Mouse (Mus musculus): ENCODE data around the gene C3. TPM values are rescaled to one million over a fixed set of nuclear protein-coding genes. Genes with fewer than 3 reads are reported as not detected.

The C3 gene
- total and polyA plus RNA-seq, 3 experiments: 91.5 to 119 (median 91.6) TPM

- no peak overlapping the region for H3K9ac ChIP-seq (ENCODE audit: low read depth, low read length)
- whole genome bisulfite sequencing: 39% methylated on average over 7 of the region's 7 CpGs
- H3K79me2 ChIP-seq (replicated peaks; ENCODE audit: control insufficient read depth, insufficient read depth, low read length): no peaks in the 10 kb centered on the region
- TF ChIP-seq CTCF (IDR thresholded peaks at IDR 0.05): no peak
- TF ChIP-seq POLR2A (IDR thresholded peaks at IDR 0.05; ENCODE audit: insufficient read depth, low read depth, low read length): no peak
- no peak for TF ChIP-seq EP300 (IDR thresholded peaks at IDR 0.05; ENCODE audit: insufficient read depth, low read depth, low read length)
- H3K4me1 ChIP-seq (ENCODE audit: control insufficient read depth, insufficient read depth, low read length): peaks cover 2% of the 10 kb centered on the region; the same call in 1 of the 2 replicates
- H3K4me3 ChIP-seq: no peak overlapping the region
- H3K36me3 ChIP-seq (ENCODE audit: control insufficient read depth, insufficient read depth, low read length): no peaks in the 10 kb centered on the region
- intact Hi-C loops (cut with DNase I): loop anchor here (1.0 kb wide), 1 partner anchor 22 kb away; no protein-coding TSS in a partner anchor
- H3K27ac ChIP-seq: no peak overlapping the region; the same call in 1 of the 2 replicates
- no peak for DNase-seq
- no peaks in the 10 kb centered on the region for H3K27me3 ChIP-seq (ENCODE audit: control insufficient read depth, insufficient read depth, low read length)
Measured at GRCm38 (mm10) chr17:57273846-57274245, 45.9 kb upstream of the C3 start.

- no peak overlapping the region for H3K9ac ChIP-seq (ENCODE audit: low read depth, low read length)
- H3K36me3 ChIP-seq (ENCODE audit: control insufficient read depth, insufficient read depth, low read length): no peaks in the 10 kb centered on the region
- no peaks in the 10 kb centered on the region for H3K79me2 ChIP-seq (replicated peaks; ENCODE audit: control insufficient read depth, insufficient read depth, low read length)
- WGBS: 61% methylated on average over 9 of the region's 9 CpGs
- no peak for DNase-seq
- peaks cover 2% of the 10 kb centered on the region for H3K4me1 ChIP-seq (ENCODE audit: control insufficient read depth, insufficient read depth, low read length)
- no peak overlapping the region for H3K4me3 ChIP-seq
- H3K27me3 ChIP-seq (ENCODE audit: control insufficient read depth, insufficient read depth, low read length): no peaks in the 10 kb centered on the region
- intact Hi-C loops (cut with DNase I): no loop called here
- no peak overlapping the region for H3K27ac ChIP-seq
- TF ChIP-seq EP300 (IDR thresholded peaks at IDR 0.05; ENCODE audit: insufficient read depth, low read depth, low read length) (no peak), POLR2A (IDR thresholded peaks at IDR 0.05; ENCODE audit: insufficient read depth, low read depth, low read length) (no peak), CTCF (IDR thresholded peaks at IDR 0.05) (no peak)
Measured at GRCm38 (mm10) chr17:57271301-57271700, 43.4 kb upstream of the C3 start.

- Histone ChIP-seq H3K79me2 (replicated peaks; ENCODE audit: control insufficient read depth, insufficient read depth, low read length) (no peaks in the 10 kb centered on the region), H3K27ac (no peak overlapping the region), H3K4me3 (no peak overlapping the region), H3K27me3 (ENCODE audit: control insufficient read depth, insufficient read depth, low read length) (no peaks in the 10 kb centered on the region), H3K4me1 (ENCODE audit: control insufficient read depth, insufficient read depth, low read length) (no peaks in the 10 kb centered on the region; the same call in 1 of the 2 replicates), H3K9ac (ENCODE audit: low read depth, low read length) (no peak overlapping the region), H3K36me3 (ENCODE audit: control insufficient read depth, insufficient read depth, low read length) (no peaks in the 10 kb centered on the region)
- intact Hi-C loops (cut with DNase I): no loop called here
- peak; percentile 63 to 64 for DNase-seq
- 70% methylated on average over 6 of the region's 6 CpGs for WGBS
- no peak for TF ChIP-seq CTCF (IDR thresholded peaks at IDR 0.05)
- TF ChIP-seq EP300 (IDR thresholded peaks at IDR 0.05; ENCODE audit: insufficient read depth, low read depth, low read length): no peak
- no peak for TF ChIP-seq POLR2A (IDR thresholded peaks at IDR 0.05; ENCODE audit: insufficient read depth, low read depth, low read length)
Measured at GRCm38 (mm10) chr17:57267556-57268126, 39.7 kb upstream of the C3 start.

- Histone ChIP-seq H3K27ac (no peak overlapping the region), H3K4me3 (no peak overlapping the region)
Measured at GRCm38 (mm10) chr17:57264972-57265945, 37.3 kb upstream of the C3 start.

GRCm38 (mm10) chr17:57264164-57264563, 36.2 kb upstream of the C3 start:
- TF ChIP-seq CTCF (IDR thresholded peaks at IDR 0.05) (no peak), POLR2A (IDR thresholded peaks at IDR 0.05; ENCODE audit: insufficient read depth, low read depth, low read length) (no peak), EP300 (IDR thresholded peaks at IDR 0.05; ENCODE audit: insufficient read depth, low read depth, low read length) (no peak)

More at GRCm38 (mm10) chr17:57264972-57265945, 37.3 kb upstream of the C3 start:
- intact Hi-C loops (cut with DNase I): no loop called here
- Histone ChIP-seq H3K36me3 (ENCODE audit: control insufficient read depth, insufficient read depth, low read length) (peaks cover 6% of the 10 kb centered on the region), H3K27me3 (ENCODE audit: control insufficient read depth, insufficient read depth, low read length) (no peaks in the 10 kb centered on the region), H3K4me1 (ENCODE audit: control insufficient read depth, insufficient read depth, low read length) (peaks cover 3% of the 10 kb centered on the region), H3K9ac (ENCODE audit: low read depth, low read length) (no peak overlapping the region), H3K79me2 (replicated peaks; ENCODE audit: control insufficient read depth, insufficient read depth, low read length) (no peaks in the 10 kb centered on the region)
- DNase-seq: peak; percentile 79 to 83
- TF ChIP-seq CTCF (IDR thresholded peaks at IDR 0.05) (peak; percentile 7; the same call in 1 of the 2 replicates), POLR2A (IDR thresholded peaks at IDR 0.05; ENCODE audit: insufficient read depth, low read depth, low read length) (no peak)
- 50% methylated on average over 22 of the region's 22 CpGs for WGBS

More at GRCm38 (mm10) chr17:57264164-57264563, 36.2 kb upstream of the C3 start:
- H3K4me3 ChIP-seq: no peak overlapping the region
- H3K27ac ChIP-seq: no peak overlapping the region
- H3K36me3 ChIP-seq (ENCODE audit: control insufficient read depth, insufficient read depth, low read length): peaks cover 13% of the 10 kb centered on the region
- intact Hi-C loops (cut with DNase I): no loop called here
- H3K4me1 ChIP-seq (ENCODE audit: control insufficient read depth, insufficient read depth, low read length): peaks cover 4% of the 10 kb centered on the region
- no peaks in the 10 kb centered on the region for H3K79me2 ChIP-seq (replicated peaks; ENCODE audit: control insufficient read depth, insufficient read depth, low read length)
- H3K27me3 ChIP-seq (ENCODE audit: control insufficient read depth, insufficient read depth, low read length): no peaks in the 10 kb centered on the region
- 49% methylated on average over 2 of the region's 2 CpGs for WGBS
- DNase-seq: no peak
- no peak overlapping the region for H3K9ac ChIP-seq (ENCODE audit: low read depth, low read length)

All from heart, adult 2 months (tissue).